Mouse (Mus musculus) urinary bladder, adult 18-20 months (tissue): ENCODE data around the gene Traf3.

Experiments used
- DNase-seq, 2 experiments: peaks; one replicate each; pipeline ENCODE4 v3.0.0; 2022; ENCODE audit warnings: low spot score in 2 of 2, mixed read lengths in 2 of 2

The Traf3 gene

DNA sequence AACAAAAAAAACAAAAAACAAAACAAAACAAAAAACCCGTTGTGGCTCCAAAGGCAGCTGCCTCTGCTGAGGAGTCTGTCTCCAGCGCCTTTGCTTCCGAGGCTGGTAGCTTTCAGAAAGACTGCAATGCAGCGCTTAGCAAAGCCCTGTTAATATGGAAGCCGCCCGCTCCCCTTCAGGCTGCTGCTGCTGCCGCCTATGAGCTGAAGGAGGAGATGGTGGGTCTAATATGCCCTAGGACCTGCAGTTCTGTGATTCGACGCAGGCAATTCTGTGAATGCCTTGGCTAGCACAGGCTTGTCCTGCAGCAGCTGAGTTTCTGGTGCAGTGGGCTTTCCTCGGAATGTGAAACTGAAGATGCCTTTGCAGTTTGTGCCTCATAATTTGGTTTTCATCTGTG lies 36.9 kb downstream of the Traf3 start:
- no peak for DNase-seq

DNA sequence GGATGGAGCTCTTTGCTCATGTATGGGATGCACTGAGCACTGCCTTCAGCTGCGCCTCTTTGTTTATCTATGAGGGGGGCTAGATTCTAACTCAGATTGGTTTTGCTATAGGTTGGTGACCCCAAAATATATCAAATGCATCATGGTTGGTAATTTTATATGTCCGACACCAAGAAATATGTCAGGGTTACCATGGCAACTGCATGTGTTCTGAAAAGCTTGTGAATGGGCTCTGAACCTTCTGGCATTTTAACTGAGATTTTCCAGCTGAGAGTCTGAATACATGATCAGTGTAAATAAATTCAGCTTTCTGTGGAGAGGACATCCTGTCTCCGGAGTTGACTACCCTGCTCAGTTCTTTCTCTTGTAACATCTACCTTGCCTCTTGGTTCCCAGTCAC lies 37.8 kb downstream of the Traf3 start:
- no peak for DNase-seq

DNA sequence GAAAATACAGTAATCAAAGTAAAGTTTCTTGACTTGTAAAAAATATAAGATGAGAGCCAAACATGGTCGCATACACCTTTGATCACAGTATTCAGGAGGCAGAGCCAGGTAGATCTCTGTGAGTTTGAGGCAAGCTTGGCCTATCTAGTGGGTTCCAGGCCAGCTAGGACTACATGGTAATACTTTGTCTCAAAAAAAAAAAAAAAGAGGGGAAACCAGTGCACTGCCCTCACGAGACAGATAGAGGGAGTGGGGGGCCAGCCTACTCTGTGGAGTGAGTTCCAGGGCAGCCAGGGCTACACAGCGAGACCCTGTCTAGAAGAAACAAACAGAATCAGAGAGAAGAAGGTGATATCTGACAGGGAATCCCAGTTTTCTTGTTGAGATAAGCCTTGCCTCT lies 41.5 kb downstream of the Traf3 start:
- DNase-seq: no peak

DNA sequence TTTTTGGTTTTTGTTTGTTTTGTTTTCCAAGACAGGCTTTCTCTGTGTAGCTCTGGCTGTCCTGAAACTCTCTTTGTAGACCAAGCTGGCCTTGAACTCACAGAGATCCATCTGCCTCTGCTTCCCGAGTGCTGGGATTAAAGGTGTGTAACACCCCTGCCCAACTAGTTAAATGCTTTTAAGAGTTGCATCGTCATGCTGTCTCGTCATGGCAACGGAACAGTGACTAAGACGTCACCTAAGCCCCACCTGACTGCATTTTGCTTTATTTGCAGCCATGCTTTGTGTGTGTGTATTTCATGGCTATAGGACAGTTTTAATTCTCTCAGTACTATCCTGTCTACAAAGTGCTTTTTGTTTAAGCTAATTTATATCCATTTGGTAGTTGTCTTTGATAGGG lies 45.6 kb downstream of the Traf3 start:
- DNase-seq: no peak

DNA sequence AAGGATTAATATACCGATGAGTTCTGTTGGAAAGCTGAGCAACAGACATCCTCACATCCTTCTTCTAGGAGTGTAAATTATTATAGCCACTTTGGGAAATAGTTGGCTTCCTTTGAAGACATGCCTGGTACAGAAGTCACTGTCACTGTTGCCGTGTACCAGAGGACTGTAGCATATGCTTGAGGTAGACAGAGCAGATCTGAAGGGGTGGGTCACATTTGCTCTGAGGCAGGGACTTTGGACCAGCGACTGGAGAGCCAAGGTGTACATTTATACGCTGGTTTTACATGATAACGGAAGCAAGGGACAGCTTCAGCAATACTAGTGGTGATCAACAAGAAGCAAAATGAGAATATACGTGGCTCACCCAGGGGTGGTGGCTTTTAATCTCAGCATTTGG lies 52.7 kb downstream of the Traf3 start:
- no peak for DNase-seq

DNA sequence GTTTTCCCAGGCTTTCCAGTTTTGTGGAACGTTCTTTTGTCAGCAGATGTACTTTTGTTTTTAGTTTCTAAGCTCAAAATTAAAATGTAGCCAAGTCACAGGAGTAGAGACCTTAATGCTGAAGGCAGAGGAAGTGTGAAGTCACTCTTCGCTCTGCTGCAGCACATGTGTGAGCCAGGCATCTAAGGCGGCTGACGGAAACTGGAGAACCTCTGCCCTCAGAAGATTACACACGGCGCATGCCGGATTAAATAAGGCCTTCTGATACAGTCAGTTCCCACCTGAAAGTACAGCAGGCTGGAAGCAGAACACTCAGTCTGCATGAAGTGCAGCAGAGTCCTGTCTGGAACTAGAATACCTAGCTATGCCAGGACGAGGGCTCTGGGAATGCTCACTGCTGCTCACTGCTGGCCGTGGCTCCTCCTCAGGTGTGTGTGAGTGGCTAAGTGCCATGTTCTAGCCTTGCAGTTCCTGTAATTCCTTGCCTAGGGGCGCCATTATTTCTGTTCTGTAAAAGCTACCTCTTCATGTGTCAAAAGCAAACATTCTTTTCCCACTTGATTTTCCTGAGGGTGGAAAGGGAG lies 59.1 kb downstream of the Traf3 start:
- DNase-seq: no peak

DNA sequence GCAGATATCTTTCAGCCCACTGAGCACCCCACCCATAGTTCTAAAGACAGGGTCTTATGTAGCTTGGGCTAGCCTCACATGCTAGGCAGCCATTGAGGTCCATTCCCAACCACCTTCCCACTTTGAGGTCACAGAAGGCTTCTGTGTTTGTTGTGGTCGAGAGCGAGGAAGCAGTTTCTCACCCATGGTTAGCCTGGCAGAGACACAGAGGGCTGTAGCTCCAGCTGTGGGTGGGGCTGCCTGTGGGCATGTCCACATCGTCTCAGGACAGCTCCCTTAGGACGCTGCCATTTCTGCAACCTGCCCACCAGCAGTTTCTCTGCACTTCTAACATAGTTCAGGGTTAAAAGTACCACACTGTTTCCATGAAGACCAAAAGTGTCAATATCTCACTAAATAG lies 61.2 kb downstream of the Traf3 start:
- no peak for DNase-seq

DNA sequence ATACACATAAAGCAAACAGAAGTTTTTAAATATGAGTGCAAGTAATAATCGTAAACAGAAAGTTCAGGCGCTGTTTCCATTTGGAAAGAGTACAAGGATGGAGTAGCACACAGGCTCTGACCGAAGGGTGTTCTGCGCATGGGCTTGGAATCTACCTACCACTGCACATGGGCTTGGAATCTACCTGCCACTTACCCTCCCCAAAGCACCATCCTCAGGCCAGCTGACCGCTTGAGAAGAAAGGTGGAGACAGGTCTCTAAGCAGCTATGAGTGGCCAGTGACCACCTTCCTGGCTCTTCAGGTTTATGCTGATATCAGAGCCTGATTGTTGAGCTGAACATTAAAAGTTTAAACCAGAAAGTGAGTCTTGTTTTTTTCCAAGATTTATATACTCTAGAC lies 62.3 kb downstream of the Traf3 start:
- no peak for DNase-seq

DNA sequence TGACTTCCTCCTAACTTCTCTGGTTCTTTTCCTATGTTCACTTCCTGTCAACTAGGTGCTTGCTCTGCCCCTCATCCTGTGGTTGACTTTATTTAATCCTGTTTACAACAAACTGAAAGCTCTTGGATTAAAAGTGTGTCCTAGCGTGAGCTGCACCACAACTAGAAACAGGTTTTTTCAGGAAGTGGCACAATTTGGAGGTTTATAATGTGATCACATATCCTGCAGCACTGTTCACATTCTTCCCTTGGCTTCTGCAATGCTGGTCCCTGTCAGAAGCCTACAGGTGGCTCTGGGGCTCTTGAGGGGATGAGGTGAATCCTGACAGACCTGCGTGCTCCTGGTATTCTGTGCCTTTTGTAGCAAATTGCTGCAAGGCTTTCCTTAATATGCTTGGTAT lies 64.6 kb downstream of the Traf3 start:
- no peak for DNase-seq

DNA sequence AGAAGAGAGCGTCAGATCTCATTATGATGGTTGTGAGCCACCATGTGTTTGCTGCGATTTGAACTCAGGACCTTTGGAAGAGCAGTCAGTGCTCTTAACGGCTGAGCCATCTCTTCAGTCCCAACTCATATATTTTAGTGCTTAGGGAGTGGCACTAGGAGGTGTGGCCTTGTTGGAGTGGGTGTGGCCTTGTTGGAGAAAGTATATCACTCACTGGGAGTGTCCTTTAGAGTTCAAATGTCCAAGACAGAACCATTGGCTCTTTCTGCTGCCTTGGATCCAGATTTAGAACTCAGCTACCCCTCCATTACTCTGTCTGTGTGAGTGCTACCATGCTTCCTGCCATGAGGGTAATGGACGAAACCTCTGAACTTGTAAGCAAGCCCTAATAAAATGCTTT lies 67.6 kb downstream of the Traf3 start:
- no peak for DNase-seq

DNA sequence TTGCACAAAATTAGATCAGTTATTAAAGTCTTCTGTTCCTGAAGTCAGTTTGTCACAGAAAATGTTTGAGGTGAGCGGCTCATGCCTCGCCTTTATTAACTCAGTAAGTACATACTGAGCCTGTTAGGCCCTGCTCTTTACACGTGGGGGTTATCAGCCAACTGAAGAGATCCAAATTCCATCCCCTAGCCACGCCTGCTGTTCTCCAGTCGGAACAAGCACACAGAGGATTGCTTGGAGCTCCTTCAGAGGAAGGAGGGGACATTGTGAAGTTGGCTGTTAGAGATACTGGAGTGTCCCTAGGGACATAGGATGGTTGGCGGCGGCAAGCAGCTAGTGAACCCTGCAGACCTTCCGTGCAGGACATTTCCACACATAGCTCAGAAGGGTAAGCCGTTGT lies 68.2 kb downstream of the Traf3 start:
- peak in 1 of 2 experiments; percentile 26 for DNase-seq

DNA sequence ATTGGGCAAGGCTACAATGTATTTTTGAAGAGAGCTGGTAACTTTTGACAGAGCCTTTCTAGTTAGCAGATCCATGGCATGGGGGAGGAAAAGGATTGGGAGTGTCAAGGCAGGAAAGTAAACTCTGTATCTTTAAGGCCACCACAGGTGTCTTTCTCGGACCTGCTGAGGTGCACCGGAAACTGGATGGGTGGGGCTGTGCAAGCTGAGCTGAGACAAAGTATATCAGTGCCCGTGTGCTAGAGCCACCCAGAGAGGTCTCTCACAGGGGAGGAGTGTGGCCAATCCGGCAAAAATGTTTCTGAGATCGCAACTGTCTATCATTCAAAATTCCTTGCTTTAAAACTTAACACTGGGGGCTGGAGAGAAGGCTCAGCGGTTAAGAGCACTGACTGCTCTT lies 69.5 kb downstream of the Traf3 start:
- DNase-seq: no peak

DNA sequence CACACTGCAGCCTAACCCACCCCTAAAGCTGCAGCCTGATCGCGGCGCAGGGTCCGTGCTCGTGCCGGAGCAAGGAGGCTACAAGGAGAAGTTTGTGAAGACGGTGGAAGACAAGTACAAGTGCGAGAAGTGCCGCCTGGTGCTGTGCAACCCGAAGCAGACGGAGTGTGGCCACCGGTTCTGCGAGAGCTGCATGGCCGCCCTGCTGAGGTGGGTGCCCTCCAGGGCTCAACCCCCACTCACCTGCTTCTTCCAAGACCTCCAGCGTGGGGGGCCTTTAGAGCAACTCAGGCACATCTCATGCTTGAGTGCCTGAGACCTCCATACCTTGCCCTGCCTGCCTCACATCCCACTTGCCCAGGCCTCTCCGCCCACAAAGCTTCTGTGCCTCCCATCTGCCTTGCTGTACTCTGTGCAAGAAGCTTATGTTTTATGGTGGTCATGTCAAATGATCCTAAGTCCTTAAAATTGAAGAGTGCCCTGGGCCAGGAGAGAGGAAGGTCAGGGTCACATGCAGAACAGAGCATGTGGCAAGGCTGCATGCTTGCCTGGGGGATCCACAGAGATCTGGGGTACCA lies 71.5 kb downstream of the Traf3 start:
- DNase-seq: no peak

DNA sequence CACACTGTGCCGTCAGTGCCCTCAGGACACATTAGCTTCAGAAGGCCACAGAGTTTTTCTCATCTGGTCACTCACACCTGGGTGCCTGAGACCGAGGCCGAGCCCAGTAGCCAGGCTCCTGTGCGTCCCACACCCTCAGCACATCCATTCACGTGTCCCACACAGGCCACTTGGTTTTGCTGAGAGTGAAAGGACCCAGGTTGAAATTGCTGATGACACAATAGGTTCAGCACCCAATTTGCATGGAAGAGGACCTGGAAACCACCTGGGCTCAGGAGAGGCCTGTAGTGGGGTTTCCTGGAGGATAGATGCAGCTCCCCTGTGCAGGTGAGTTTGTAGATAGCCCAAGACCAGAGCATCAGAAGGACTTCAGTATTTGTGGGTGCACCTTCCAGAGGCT lies 72.2 kb downstream of the Traf3 start:
- DNase-seq: no peak

DNA sequence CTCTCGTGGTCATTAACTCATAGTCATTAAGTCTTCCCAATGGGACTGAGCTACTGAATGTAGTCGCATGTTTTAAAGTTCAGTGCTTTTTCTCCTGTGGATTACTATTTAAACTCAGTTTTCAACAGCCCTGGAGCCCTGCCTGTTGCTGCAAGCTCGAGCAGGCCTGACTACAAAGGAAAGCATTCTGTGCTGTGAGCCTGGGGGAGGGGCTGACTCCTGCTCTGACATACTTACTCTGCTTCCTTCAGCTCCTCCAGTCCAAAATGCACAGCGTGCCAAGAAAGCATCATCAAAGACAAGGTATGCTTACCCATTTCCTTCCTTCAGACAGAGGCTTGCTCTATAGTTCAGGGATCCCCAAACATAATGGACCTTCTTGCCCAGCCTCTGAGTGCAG lies 72.6 kb downstream of the Traf3 start:
- DNase-seq: peak; percentile 54 to 58

DNA sequence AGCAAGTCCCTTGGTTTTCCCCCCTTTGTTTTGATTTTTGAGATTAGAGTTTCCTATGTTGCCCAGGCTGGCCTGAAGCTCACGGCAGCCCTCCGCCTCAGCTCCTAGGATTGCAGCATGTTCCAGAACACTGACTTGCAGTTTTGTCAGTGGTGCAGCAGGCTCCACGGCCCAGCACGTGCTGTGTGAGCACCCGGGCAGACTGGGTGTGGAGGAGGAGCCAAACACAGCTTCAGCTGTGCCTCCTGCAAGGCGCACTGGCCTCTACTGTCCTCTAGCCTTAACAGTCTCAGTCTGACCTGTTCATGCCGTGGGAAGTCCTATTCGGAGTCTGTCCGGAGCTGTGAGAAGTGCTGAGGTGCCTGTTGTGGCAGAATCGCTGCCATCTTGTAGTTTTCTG lies 73.8 kb downstream of the Traf3 start:
- no peak for DNase-seq

DNA sequence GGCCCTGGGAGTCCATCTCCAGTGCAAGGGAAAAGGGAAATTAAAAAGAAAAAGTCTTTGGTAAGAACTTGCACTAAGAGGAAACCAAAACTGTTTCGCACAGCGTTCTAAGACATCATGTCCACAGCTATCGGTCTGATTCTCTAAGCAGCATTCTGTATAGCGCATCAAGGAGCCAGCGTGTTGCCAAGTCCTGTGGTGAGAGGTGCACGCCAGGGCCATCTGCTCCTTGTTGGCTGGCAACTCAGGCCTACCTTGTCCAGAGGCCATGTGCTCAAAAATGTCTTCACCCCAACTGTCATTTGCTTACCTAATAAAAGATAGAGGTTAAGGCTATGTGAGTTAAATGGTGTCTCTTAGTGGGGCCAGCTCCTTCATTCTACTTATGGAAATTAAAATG lies 75.7 kb downstream of the Traf3 start:
- no peak for DNase-seq

DNA sequence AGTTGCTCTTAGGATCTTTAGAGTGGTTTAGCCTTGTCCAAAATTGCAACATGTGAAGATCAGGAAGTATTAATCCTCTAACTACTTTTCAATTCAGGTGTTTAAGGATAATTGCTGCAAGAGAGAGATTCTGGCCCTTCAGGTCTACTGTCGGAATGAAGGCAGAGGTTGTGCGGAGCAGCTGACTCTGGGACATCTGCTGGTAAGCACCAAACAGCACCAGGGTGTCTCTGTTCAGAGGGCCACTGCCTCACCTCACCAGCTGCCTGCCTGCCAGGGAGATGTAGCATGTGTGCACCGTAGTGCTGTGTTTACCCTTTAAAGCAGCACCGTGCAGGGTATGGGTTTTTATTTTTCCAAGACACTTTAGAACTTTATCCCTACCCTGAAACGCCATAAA lies 76.2 kb downstream of the Traf3 start:
- DNase-seq: no peak

DNA sequence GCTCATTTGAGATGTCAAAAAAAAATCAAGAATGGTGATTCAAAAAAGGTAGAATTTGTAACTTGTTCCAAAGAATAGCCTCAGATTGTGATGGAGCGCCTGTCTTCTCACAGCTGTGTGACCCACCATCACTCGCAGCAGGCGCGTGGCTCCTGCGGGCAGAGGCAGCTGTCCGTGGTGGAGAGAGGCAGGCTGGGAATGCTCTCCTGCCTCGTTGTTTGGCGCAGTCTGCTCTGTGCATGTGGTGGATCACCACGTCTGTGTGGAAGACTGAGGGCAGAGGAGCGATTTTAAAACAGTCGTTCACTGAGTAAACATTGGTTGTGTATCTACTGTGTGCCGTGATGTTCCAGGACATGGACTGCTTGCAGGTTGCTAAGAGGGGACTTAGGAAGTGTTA lies 77.6 kb downstream of the Traf3 start:
- no peak for DNase-seq

DNA sequence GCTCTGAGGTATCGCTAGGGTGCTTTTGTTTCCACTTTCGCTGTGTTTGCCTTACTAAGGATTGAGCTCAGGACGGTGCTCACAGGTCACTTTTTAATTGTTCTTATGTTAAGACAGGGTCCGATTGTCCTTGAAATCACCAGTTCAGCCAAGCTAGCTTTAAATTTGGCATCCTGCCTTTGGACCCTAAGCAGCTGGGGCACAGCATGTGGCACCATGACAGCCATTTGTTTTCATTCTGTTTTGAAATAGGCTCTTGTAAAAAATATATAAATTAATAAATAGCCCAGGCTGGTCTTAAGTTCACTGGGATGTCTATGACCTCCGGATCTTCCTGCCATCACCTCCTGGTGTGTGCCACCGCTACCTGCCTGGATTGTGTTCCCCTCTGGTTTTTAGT lies 78.9 kb downstream of the Traf3 start:
- DNase-seq: no peak

DNA sequence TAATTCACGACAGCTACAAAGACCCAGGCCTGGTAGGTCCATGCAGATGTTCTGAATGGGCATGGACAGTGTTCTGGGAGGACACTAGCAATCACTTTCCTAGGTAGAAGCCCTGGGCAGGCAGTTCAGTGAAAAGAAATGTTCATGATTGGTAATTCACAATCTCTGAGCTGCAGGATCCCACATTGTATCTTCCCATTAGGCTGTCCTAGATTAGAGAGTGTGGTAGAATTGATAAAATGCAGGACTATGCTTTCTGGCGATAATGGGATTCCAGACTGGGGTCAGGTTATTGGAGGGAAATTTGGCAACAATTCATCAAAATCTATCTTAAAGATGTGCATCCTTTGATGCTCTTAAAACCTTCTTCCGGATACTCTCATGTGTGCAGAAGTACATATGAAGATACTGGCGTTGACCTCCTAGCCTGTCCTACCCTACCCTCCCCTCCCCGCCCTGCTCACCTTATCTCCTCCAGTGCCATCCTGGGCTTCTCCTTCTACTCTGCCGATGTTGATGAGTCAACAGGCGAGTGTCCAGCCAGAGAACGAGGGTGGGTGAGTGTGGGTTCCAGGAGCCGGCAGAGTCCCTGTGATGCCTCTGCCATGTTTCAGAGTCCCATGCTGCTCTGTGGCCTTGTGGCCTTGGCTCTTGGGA lies 80.8 kb downstream of the Traf3 start:
- no peak for DNase-seq

DNA sequence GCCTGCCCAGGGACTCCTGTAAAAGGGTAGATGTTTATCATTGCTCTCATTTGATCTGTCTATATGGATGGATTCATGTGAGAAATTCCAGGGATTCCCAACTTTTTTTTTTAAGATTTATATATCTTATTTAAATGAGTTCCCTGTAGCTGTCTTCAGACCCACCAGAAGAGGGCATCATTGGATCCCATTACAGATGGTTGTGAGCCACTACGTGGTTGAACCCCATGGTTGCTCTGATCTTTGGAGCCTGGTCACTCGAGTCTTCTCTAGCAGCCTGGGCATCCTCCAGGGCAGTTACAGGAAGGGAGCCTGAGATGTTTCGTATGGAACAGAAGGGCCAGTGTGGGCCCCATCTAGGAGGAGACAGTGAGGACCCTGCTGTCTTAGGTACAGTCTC lies 82.9 kb downstream of the Traf3 start:
- DNase-seq: no peak

DNA sequence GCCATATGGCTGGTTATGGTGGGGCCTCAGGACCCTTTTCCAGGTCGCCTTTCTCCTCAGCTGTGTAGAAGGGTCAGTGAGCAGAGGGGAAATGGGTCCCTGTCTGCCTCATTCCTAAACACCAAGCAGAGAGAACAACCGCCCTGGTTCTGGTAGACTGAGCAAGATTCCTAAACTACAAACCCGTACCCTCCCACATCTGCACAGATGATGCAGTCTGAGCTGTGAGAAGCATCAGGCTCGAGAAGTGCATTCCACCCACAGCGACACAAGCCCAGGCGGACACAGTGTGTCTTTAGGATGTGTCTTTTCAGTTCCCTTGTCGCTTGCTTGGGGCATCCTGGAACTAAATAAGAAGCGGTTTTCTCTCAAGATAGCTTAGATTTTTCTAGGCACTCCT lies 83.9 kb downstream of the Traf3 start:
- no peak for DNase-seq

DNA sequence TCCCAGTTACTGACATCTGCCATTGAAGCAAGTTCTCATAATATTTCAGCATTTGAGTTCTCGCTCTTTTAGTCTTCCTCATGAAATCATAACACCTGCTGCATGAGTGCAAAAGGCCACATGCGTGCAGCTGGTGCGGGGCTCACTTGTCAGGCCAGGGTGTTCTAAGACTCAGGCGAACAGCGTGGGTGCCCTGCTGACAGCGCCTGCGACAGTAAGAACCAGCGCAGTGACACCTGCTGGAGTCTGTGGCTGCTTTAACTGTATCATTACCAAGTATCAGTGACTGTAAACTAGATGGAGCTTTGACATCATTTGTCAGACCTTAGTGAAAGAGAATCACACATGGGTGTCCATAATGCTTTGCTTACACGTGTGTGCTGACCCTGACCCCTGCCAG lies 85.1 kb downstream of the Traf3 start:
- DNase-seq: no peak
